Mouse (Mus musculus): ENCODE results near the gene Pth2.

The Pth2 gene

DNA sequence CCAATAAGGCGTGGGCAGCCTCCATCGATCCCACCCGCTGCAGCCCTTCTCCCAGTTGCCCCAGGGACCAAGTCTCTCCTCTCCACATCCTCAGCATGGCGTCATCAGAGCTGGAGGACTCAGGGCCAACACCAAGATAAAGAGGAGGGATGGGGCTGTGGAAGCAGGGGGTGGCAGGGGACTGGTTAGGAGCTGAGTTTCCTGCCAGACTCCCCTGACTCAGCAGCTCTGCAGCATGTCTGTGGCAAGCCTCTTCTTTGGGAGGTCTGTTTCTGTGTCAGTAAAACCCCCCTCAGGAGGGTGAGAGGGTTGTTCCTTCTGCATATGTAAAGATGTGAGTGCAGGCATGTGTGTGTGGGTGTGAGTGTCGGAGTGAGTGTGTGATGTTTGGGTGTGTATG, 16.2 kb downstream of the Pth2 start:
- DNase-seq (ENCODE audit: low spot score in 2 of 2): no peak

DNA sequence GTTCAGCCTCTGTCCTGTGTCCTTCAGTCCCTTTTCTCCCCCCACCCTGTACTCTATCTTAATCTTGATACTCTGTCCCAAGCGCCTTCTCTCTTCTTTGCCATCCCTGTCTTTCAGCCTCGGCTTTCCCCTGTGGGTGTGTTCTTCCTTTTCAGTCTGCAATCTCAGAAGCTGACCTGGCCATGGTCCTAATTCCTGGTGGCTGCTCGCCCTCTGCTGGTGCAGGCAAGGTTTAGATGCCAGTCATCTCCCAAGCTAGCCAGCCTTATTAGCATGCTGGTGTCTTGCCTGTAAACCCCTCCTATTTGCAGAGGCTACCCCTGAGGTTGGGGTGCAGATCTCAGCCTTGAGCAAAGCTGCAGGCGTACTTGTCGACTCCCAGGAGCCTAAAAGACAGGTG, 17.6 kb downstream of the Pth2 start:
- peak; percentile 56 to 58 for DNase-seq (ENCODE audit: low spot score in 2 of 2)

DNA sequence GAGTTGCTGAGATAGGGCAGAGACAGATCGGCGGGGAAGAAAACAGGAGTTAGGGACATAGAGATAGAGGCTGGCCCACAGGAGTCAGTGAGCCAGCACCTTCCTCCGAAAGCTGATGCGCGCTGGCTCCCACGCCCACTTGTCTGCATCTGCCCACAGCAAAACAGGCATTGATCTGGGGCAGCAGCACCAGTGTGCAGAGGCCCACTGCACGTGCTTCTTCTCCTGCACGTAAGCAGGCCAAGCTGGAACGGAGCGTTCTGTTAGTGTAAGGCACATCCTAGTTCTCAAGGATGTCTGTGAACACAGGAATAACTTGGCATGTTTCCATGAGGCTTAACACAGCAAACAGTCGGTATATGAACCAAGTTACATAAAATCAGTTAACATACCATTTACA, 18.2 kb downstream of the Pth2 start:
- no peak for DNase-seq (ENCODE audit: low spot score in 2 of 2)

DNA sequence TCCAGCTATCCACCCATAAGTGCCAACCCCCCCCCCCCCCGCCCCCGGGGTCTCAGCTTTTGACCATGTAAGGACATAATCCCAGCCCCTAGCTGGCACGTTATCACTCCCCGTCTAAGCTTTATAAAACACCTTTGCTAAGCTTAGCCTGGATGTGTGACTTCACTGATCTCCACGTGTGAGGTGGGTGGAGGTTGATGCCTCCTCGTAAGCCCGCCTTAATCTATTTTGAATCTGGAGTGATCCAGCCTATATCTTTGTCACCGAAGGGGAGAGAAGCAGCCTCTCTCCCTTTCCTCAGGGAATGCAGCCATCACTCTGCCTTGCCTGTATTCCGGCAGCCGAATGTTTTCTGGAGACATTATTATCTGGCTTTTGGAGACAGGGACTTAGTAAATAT, 21.9 kb downstream of the Pth2 start:
- DNase-seq (ENCODE audit: low spot score in 2 of 2): no peak

DNA sequence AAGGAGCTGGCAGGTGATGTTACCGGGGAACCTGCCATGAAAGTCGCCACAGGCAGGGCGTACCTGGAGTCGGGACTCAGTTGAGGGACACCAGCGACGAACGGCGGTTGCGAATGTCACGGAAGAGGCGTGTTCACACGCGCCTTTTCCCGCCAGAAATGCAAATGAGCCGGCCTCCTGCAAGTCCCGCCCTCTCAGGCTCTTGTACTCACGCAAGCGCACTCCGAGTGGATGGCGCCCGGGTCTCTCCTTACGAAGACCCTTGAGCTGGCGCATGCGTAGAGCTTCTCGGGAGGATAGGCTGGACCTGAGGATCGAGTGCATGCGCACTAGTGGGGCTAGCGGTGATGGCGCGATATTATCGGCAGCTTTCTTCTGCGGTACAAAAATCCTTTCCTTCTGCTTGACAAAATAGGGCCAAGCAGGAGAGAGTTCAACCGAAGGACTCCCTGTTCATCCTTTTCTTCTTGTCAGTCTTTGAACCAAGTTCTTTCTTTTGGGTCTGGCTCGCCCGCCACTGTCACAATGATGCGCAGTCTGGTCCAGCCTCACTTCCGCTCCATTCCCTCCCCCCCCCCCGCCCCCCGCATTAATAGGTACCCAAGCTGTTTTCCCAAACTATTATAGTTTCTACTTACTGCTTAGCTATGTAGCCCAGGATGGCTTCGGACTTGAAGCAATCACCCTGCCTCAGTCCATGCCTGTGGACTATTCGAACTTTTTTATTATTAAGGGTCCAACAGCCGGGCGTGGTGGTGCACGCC, 23.8 kb downstream of the Pth2 start, which contains the start of gene Ccdc155:
Ccdc155 (minus strand) TSS at position 513 of the 764 bp plus-strand sequence.
- peak; percentile 80 to 83 for DNase-seq (ENCODE audit: low spot score in 2 of 2)

DNA sequence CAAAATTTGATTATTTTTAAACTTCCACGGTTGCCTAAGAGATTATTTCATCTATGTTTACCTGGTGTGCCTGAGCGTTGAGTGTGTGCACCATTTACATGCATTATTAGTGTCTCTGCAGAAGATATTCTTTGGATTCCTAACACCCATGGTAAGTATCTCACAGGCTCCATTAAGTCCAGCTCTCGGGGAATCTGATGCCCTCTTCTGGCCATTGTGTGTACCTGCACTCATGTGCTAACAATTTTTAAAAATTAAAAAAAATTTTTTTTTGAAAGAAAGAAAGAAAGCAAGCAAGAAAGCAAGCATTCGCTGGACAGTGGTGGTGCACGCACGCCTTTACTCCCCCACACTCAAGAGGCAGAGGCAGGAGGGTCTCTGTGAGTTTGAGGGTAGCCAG, 27.5 kb downstream of the Pth2 start:
- DNase-seq (ENCODE audit: low spot score in 2 of 2): no peak

DNA sequence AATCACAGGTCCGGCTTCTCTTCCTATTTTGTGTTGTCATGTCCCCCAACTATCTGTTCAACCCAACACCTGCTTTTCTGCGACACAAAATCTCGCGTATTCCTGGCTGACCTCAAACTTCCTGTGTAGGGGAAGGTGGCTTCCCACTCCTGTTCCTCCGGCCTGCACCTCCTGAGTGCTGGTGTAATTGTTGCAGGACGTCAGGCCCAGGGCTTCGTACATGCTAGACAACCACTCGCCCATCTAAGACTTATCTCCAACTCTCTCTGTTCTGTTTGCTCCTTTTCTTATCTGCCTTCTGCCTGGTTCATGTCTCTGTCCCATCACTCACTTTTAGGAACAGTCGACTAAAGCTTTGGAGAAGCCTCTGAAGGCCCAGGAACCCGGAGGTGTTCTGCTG, 30.3 kb downstream of the Pth2 start:
- DNase-seq (ENCODE audit: low spot score in 2 of 2): no peak

DNA sequence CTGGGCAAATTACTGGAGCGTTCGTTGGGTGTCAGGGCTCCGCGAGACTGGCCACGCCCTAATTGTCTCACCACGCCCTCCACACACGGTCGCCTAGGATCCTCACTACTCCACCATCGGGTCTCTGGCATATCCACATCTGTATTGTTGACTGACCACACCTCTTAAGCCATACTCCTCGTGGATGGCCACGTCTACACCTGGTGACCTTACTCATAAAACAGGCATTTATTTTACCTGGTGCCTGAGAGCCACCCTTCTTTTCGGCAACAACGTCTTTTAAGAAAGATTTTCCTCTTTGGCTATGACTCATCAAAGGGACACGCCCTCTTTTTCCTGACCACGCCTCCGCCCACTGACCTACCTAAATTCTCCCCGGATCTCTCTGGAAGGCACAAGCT, 31.1 kb downstream of the Pth2 start, which contains the start of gene Dkkl1:
Dkkl1 (minus strand) TSS at position 297 of the 401 bp plus-strand sequence.
- DNase-seq (ENCODE audit: low spot score in 2 of 2): no peak

DNA sequence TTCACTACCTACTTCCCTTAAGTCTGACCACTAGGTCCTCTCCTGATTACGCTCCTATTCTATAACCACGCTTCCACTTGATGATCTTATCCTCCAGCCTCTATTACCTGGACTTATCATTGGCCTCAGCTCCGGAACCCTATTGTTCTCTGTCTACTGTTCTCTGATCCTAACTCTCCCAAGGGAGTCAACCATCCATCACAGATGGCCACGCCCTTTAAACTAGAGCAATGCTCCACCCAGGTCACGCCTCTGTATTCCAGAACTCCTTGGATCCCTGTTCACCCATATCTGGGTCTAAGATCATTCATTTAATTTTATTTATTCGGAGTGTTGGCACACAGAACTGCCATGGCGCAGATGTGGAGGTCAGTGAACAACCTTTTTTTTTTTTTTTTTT, 31.6 kb downstream of the Pth2 start:
- no peak for DNase-seq (ENCODE audit: low spot score in 2 of 2)

DNA sequence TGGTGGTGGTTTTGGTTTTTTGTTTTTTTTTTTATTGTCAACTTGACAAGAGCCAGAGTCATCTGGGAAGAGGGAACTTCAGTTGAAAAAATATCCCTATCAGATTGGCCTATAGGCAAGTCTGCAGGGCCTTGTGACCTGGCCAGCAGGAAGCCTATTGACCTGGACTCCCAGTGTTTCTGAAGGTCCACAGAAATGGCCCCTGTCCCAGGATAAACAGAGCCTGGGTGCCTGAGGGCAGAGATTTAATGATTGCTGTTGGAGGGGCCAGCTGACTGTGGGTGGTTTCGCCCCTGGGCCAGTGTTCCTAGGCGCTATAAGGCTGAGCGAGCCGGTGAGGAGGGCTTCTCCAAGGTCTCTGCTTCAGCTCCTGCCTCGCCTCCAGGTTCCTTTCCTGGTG, 32.9 kb downstream of the Pth2 start:
- DNase-seq (ENCODE audit: low spot score in 2 of 2): no peak

DNA sequence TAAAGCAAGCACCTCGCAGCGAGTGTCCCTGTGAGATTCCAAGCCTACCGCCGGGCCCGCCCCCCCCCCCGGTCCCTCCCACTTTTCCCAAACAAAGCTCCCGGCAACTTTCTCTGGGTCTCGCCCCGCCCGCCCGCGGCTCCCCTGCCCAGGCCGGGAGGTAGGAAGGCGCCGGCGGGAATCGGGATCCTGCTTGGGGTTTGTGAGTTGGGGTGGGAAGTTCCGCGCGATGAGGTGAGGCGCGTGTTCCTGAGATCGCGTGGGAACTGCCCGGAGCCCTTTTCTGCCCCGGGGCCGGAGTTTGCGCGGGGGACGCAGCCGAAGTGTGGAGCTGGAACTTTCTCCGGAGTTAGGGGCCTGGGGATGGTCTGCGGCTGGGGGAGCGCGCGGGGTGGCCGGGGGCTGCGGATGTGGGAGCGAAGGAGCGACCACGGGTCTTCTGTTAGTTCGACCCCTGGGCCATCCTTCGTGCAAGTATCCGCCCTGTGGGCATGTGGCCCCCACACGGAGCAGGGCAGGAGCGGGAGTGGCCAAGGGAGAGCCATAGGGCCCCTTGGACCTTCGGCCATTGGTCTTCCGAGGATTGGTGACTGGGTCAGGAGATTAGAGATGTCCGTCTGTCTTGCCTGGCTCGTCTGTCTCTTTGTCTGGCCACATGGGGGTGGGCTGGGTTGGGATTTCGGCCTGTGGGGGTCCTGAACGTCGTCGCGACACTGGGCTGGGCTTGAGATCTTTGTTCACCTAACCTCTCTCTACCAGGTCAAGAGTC, 35.1 kb downstream of the Pth2 start, which contains the start of gene Tead2:
Tead2 (plus strand) TSS at position 81 of the 769 bp plus-strand sequence.
- no peak for DNase-seq (ENCODE audit: low spot score in 2 of 2)

DNA sequence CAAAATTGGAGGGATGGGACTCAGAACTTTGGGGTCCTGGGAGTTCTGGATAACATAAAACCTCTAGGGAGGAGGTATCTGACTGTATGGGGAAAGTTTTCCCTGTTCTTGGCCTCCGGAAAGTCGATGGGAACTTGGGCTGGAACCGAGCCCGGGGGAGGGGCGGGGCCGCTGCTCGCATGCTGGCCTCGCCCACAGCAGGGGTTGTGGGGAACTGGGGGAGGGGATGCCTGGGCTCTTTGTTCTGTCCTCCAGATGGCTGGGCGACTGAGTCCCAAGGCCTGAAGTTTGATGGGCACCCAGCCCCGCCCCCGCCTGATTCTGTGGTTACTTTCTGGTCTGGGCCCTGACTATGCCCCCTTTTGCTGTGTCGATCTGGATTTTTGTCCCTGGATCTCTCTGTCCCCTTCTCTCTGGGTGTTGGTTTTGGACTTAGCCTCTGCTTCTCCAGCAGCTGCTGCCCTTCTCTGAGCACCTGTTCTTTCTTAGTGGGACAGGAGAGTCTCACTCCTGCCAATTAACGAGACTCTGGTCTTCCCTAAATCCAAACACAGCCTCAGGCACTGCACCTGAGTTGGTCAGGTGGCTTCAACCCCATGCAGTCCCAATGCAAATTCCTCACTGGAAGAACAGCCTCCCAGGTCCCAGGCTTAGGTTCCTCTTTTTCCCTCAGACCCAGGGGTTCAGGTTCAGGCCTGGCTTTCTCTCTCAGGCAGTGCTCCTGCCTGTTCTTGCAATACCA, 35.8 kb downstream of the Pth2 start:
- no peak for DNase-seq (ENCODE audit: low spot score in 2 of 2)

DNA sequence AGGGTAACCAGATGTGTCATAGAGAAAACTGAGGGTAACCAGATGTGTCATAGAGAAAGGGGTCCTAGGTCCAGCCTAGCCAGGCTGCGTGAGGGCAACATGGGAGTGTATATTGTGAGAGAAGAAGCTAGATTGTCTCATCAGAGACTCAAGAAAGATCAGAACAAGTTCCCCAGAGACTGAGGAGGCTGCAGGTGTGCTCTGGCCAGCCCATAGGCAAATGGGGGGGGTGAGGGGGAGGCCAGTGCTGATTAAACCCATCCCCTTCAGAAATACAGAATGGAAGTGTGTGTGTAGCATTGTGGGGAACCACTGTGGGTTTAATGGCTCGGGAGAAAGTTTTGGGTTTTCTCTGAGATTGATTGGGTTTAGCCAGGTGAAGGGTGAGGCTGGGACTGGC, 40.9 kb downstream of the Pth2 start:
- DNase-seq (ENCODE audit: low spot score in 2 of 2): no peak

DNA sequence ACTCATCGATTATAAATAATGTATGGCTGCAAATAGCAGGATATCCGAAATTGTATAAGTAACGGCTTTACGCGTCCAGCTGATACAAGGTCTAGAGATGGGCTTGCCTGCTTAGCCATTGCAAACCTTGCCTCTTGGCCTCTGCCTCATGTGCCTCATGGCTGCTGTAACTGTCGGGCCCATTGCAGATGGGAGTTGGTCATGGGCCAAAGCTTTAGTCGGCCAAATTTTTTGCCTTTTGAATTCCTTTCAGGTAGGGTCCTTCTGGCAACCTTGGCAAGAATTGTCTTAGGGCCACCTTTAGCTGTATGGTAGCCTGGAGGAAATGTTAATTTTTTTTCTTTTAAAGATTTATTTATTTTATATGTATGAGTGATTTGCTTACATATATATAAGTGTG, 44.0 kb downstream of the Pth2 start:
- no peak for DNase-seq (ENCODE audit: low spot score in 2 of 2)

DNA sequence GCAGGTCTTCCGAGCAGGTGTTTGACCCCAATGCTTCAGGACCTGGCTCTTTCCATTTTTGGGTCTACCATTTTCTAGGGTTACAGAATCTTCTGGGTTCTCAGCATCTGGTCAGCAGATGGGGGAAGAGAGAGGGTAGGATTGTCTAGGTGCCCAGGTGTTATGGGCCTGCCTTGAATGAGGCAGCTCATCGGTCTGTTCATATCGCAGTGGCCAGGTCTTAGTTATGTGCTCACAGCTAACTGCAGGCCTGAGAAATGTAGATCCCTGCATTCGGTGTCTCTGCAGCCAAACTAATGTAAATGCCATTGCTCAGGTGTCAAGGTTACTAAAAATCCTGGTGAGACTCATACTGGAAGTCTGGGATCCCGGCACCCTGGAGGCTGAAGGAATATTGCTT, 45.6 kb downstream of the Pth2 start:
- DNase-seq (ENCODE audit: low spot score in 2 of 2): no peak

DNA sequence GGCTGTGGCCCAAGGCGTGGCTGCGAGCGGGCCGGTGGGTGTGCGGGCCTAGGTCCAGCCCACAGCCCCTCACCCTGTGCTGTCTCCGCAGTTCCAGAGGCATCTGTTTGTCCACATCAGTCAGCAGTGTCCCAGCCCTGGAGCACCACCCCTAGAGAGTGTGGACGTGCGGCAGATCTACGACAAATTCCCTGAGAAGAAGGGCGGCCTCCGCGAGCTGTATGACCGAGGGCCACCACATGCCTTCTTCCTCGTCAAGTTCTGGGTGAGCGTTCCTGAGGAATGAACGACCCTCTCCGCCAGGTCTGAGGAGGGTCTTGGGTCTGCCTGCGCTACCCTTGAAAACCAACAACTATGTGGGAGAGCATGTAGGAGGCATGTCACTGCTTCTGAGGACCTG, 47.8 kb downstream of the Pth2 start:
- DNase-seq (ENCODE audit: low spot score in 2 of 2): no peak

DNA sequence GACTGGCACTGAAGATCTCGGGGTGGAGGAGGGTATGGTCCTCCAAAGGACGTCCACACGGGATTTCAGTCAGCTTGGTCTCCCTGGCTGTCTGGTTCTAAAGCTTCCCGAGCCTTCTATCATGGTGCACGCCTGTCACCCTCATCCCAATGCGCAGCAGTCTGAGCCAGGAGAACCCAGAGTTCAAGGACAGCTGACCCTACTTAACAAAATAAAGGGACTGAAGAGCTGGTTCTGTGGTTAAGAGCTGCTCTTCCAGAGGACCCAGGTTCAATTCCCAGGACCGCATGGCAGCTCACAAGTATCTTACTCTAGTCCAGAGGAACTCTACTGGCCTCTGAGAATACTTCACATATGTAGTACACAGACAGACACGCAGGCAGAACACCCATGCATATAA, 48.3 kb downstream of the Pth2 start:
- no peak for DNase-seq (ENCODE audit: low spot score in 2 of 2)

DNA sequence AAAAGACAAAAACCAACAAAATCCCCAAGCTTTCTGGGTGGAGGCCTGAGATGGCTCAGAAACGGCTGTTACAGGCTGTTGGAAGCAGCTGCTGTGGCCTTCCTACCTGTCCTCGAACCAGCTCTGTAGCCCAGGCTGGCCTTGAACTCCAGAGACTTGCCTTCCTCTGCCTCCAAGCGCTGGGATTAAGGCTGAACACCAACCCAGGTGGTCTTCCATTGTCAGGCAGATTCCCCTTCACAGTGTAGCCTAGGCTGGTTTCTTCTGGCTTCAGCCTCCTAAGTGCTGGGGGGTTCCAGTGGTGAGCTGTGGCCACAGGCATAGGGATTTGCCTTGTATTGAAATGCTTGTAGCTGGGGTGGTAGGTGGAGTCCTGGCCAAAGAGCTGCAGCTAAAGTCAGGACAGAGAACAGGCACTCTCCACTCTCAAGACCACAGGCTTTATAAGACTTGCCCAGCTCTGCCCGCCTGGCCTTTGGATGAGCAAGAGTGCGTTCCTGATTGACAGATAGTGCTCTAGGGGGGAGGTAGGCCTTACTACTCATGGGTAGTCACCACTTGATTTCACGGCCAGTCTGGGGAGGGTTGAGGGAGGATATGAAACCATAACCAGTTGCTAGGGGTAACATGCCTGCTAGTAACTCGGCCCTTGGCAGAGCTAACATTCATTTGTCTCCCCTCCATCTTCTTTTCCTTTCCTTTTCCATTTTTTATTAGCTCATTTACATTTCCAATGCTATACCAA, 48.8 kb downstream of the Pth2 start:
- no peak for DNase-seq (ENCODE audit: low spot score in 2 of 2)

DNA sequence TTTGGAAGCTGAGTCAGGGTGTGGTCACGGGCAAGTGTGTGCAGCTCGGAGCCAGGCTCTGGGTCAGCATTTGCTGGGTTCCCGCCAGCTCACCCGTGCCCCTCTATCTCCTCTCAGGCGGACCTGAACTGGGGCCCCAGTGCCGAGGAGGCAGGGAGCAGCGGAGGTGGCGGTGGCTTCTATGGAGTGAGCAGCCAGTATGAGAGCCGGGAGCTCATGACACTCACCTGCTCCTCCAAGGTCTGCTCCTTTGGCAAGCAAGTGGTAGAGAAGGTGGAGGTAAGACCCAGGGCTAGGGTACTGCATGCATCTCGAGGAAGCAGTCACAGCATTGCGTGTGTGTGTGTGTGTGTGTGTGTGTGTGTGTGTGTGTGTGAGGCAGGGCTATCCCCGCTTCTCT, 50.4 kb downstream of the Pth2 start:
- DNase-seq (ENCODE audit: low spot score in 2 of 2): no peak

Measured in frontal cortex, postnatal 25 days (tissue).